Mouse (Mus musculus): ENCODE data around the gene Cmas. TPM values are rescaled to one million over a fixed set of nuclear protein-coding genes. Genes with fewer than 3 reads are reported as not detected.

Cmas gene
- 56.9 and 59.1 TPM in 2 replicates for total RNA-seq (2014; fragmentation: Nextera tagmentation)
- total RNA-seq (2017) = 49.5 and 84.8 TPM in 2 replicates

GRCm38 (mm10) chr6:142756507-142757333 lies at the start of gene Cmas:
Gene Cmas (plus strand): TSS chr6:142756686.
- ATAC-seq (replicated peaks; ENCODE audit: low FRiP score, low TSS enrichment, poor library complexity, severe bottlenecking) = peak; percentile 76

GRCm38 (mm10) chr6:142706688-142707087 lies 49.8 kb upstream of the Cmas start:
- ATAC-seq (replicated peaks; ENCODE audit: low FRiP score, low TSS enrichment, poor library complexity, severe bottlenecking) = peak; percentile 65

- no peak for ATAC-seq (replicated peaks; ENCODE audit: low FRiP score, low TSS enrichment, poor library complexity, severe bottlenecking)
Observed at GRCm38 (mm10) chr6:142708369-142708768, 48.1 kb upstream of the Cmas start.

- ATAC-seq (replicated peaks; ENCODE audit: low FRiP score, low TSS enrichment, poor library complexity, severe bottlenecking) = no peak
Observed at GRCm38 (mm10) chr6:142710690-142711089, 45.8 kb upstream of the Cmas start.

GRCm38 (mm10) chr6:142711106-142711505 lies 45.4 kb upstream of the Cmas start:
- ATAC-seq (replicated peaks; ENCODE audit: low FRiP score, low TSS enrichment, poor library complexity, severe bottlenecking) = no peak

- ATAC-seq (replicated peaks; ENCODE audit: low FRiP score, low TSS enrichment, poor library complexity, severe bottlenecking) = no peak
Observed at GRCm38 (mm10) chr6:142715026-142715425, 41.5 kb upstream of the Cmas start.

GRCm38 (mm10) chr6:142717186-142717585 lies 39.3 kb upstream of the Cmas start:
- ATAC-seq (replicated peaks; ENCODE audit: low FRiP score, low TSS enrichment, poor library complexity, severe bottlenecking) = no peak

GRCm38 (mm10) chr6:142718167-142718566 lies 38.3 kb upstream of the Cmas start:
- ATAC-seq (replicated peaks; ENCODE audit: low FRiP score, low TSS enrichment, poor library complexity, severe bottlenecking) = peak; percentile 43

GRCm38 (mm10) chr6:142720641-142721040 lies 35.8 kb upstream of the Cmas start:
- ATAC-seq (replicated peaks; ENCODE audit: low FRiP score, low TSS enrichment, poor library complexity, severe bottlenecking) = 0 out of 2 replicates have a peak, but pooled peaks have one; percentile 35

GRCm38 (mm10) chr6:142721731-142722130 lies 34.8 kb upstream of the Cmas start:
- no peak for ATAC-seq (replicated peaks; ENCODE audit: low FRiP score, low TSS enrichment, poor library complexity, severe bottlenecking)

- ATAC-seq (replicated peaks; ENCODE audit: low FRiP score, low TSS enrichment, poor library complexity, severe bottlenecking) = no peak
Observed at GRCm38 (mm10) chr6:142726032-142726431, 30.5 kb upstream of the Cmas start.

- no peak for ATAC-seq (replicated peaks; ENCODE audit: low FRiP score, low TSS enrichment, poor library complexity, severe bottlenecking)
Observed at GRCm38 (mm10) chr6:142732567-142733290, 23.8 kb upstream of the Cmas start.

- ATAC-seq (replicated peaks; ENCODE audit: low FRiP score, low TSS enrichment, poor library complexity, severe bottlenecking) = peak; percentile 73
Observed at GRCm38 (mm10) chr6:142735302-142736005, 21.0 kb upstream of the Cmas start.

- no peak for ATAC-seq (replicated peaks; ENCODE audit: low FRiP score, low TSS enrichment, poor library complexity, severe bottlenecking)
Observed at GRCm38 (mm10) chr6:142738225-142738624, 18.3 kb upstream of the Cmas start.

GRCm38 (mm10) chr6:142738637-142739036 lies 17.8 kb upstream of the Cmas start:
- no peak for ATAC-seq (replicated peaks; ENCODE audit: low FRiP score, low TSS enrichment, poor library complexity, severe bottlenecking)

GRCm38 (mm10) chr6:142741763-142742162 lies 14.7 kb upstream of the Cmas start:
- no peak for ATAC-seq (replicated peaks; ENCODE audit: low FRiP score, low TSS enrichment, poor library complexity, severe bottlenecking)

- no peak for ATAC-seq (replicated peaks; ENCODE audit: low FRiP score, low TSS enrichment, poor library complexity, severe bottlenecking)
Observed at GRCm38 (mm10) chr6:142743193-142743592, 13.3 kb upstream of the Cmas start.

GRCm38 (mm10) chr6:142745484-142745883 lies 11.0 kb upstream of the Cmas start:
- ATAC-seq (replicated peaks; ENCODE audit: low FRiP score, low TSS enrichment, poor library complexity, severe bottlenecking) = no peak

- ATAC-seq (replicated peaks; ENCODE audit: low FRiP score, low TSS enrichment, poor library complexity, severe bottlenecking) = no peak
Observed at GRCm38 (mm10) chr6:142746765-142747164, 9.7 kb upstream of the Cmas start.

GRCm38 (mm10) chr6:142747165-142747564 lies 9.3 kb upstream of the Cmas start:
- ATAC-seq (replicated peaks; ENCODE audit: low FRiP score, low TSS enrichment, poor library complexity, severe bottlenecking) = no peak

Data from megakaryocyte-erythroid progenitor cell, adult 5-6 weeks (primary cell).